Mouse (Mus musculus) layer of hippocampus, postnatal 10 days (tissue): Measurements from ENCODE around the gene Trpm7. TPM values are rescaled to one million over a fixed set of nuclear protein-coding genes. Genes with fewer than 3 reads are reported as not detected.

Experiments
- DNase-seq, 2 experiments: peaks; one replicate each; pipeline ENCODE4 v3.0.0; 2021; ENCODE audit warnings: low spot score in 2 of 2
- microRNA-seq, 2 experiments: library from miRNA; unstranded; fragments of <30 nt; microRNA quantifications; one replicate each; pipeline ENCODE4 v1.2.0; 2021
- total RNA-seq, 2 experiments: library from RNA; stranded (reverse); gene quantifications; 2 replicates each; pipeline ENCODE4 v1.2.3; 2021

Gene Trpm7
- total RNA-seq, 2 experiments from 2014 or later: 38.2 to 42.5 TPM

DNA sequence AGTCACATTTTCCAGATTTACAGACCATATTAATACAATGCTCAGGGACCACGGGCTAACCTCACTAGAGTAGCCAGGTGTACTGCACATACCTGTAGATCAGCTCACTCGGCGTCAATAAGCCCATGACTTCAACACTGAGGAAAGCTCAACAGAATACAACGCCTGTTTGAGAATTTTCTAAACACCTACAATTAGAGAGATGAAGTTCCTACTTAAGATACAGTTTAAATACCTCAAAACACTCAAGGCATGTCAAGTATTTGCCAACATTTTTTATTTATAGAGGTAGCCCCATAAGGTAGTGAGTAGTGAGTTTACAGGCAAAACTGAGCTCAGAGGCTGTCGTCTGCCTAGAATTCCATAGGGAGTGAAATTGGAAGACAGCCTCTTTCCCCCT lies 132.6 kb downstream of the Trpm7 start:
- no peak for DNase-seq

Small RNA genes within 50 kb of the gene (microRNA-seq; reads per million reads assigned to microRNA genes)
- 2.0 to 2.7 reads per million in 2 experiments for gene Mir3473g

Other genes with a start within 250 kb of the Trpm7 start
- 10 to 100 TPM; 20.1 to 22.1 TPM for gene Gabpb1, start 199.9 kb downstream of the Trpm7 start, total RNA-seq
- gene Usp8, start 168.9 kb downstream of the Trpm7 start, total RNA-seq: 10 to 100 TPM; 35.2 to 38.7 TPM
- under 1 TPM; 0.46 to 0.67 TPM for gene Usp50, start 92.8 kb downstream of the Trpm7 start, total RNA-seq
- 10 to 100 TPM; 29.3 to 29.5 TPM for gene Sppl2a, start 57.0 kb upstream of the Trpm7 start, total RNA-seq
- gene Ap4e1, start 132.5 kb upstream of the Trpm7 start, total RNA-seq: 10 to 100 TPM; 16.7 to 16.8 TPM
- gene Blvra, start 194.4 kb upstream of the Trpm7 start, total RNA-seq: 10 to 100 TPM; 16.3 to 17.5 TPM